Mouse (Mus musculus) midbrain, embryonic 15.5 days (tissue): ENCODE measurements at regions not wholly inside any gene's neighbourhood (a gene's known extent, or its start where the extent isn't known, plus 50 kb on each side); places are given as distances from the start of the nearest gene placed in this dataset.
"Not testable (repeated sequence)": the region's sequence is repeated elsewhere in the genome, so short reads cannot be mapped to it uniquely, and the experiment has no call there.

Experiments used
- ATAC-seq: fragments of 200-750 bp; cut with Nextera tagmentation; replicated peaks from 2 replicates; pipeline ENCODE4 v1.8.0; 2017; ENCODE audit warnings: moderate TSS enrichment
- H3K27ac ChIP-seq: fragments of 300-500 bp; sonication (generic); 2 replicates; pipeline ENCODE4 v1.5.1; 2015; ENCODE audit warnings: mild to moderate bottlenecking, inconsistent platforms
- H3K27me3 ChIP-seq: fragments of 300-500 bp; sonication (generic); replicated peaks from 2 replicates; pipeline ENCODE4 v1.6.1; 2015; ENCODE audit warnings: inconsistent platforms
- H3K36me3 ChIP-seq: fragments of 300-500 bp; sonication (generic); replicated peaks from 2 replicates; pipeline ENCODE4 v1.6.1; 2015; ENCODE audit warnings: inconsistent platforms
- H3K4me1 ChIP-seq: fragments of 300-500 bp; sonication (generic); 2 replicates; pipeline ENCODE4 v1.6.1; 2015; ENCODE audit warnings: inconsistent platforms
- H3K4me2 ChIP-seq: fragments of 300-500 bp; sonication (generic); 2 replicates; pipeline ENCODE4 v1.6.1; 2015; ENCODE audit warnings: inconsistent platforms, mild to moderate bottlenecking, moderate library complexity
- H3K4me3 ChIP-seq: fragments of 300-500 bp; sonication (generic); 2 replicates; pipeline ENCODE4 v1.5.1; 2015; ENCODE audit warnings: mild to moderate bottlenecking, inconsistent platforms
- H3K9ac ChIP-seq: fragments of 300-500 bp; sonication (generic); 2 replicates; pipeline ENCODE4 v1.6.1; 2015; ENCODE audit warnings: mild to moderate bottlenecking, inconsistent platforms
- H3K9me3 ChIP-seq: fragments of 300-500 bp; sonication (generic); 2 replicates; pipeline ENCODE4 v1.6.1; 2016; ENCODE audit warnings: inconsistent platforms
- WGBS: fragments of 180-500 bp; shearing (Covaris S2); methylation state at CpG from one replicate; pipeline ENCODE4 v1.1.7; 2015; ENCODE audit warnings: mixed read lengths; 5-methylcytosine and 5-hydroxymethylcytosine counted together

DNA sequence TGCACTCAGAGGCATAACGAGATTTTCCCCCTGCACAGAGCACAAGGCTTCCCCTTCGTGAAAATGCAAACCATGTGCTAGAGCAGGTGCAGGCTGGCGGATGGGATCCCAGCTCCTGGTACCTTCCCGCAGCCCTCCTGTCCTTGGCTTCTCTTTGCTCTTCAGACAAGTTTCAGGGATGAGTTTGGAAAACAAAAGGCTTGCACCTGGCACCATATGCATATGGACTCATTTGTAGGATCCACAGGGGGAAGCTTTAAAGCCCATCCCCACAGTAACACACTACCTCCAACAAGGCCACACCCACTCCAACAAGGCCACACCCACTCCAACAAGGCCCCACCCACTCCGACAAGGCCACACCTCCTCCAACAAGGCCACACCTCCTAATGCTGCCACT, 663.9 kb upstream of the Gm19410 start:
- Histone ChIP-seq H3K36me3 (no peaks in the 10 kb centered on the region), H3K9ac (no peak overlapping the region), H3K4me1 (no peaks in the 10 kb centered on the region), H3K27ac (no peak overlapping the region), H3K9me3 (no peaks in the 10 kb centered on the region), H3K4me2 (no peak overlapping the region), H3K4me3 (no peak overlapping the region), H3K27me3 (no peaks in the 10 kb centered on the region)
- 75% methylated on average over 5 of the region's 5 CpGs for WGBS
- no peak for ATAC-seq

DNA sequence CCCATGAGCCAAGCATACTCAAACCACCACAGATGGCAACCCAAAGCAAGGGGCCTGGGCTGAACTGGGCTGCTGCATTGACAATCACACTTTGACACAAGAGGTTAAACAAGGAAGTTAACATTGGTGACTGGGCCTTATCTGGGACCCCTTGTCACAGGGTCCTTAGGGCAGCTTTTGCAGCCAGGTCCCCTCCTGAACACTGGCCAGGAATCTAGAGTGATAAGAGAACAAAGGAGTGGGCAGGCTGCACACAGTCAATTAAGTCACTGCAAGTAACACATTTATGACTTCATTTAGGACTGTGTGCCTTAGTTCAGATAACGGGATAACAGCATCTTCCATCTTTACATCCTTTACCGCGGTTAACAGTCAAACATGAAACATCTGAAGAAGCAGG, 663.5 kb upstream of the Gm19410 start:
- H3K9me3 ChIP-seq, H3K4me2 ChIP-seq, H3K36me3 ChIP-seq, H3K27ac ChIP-seq, ATAC-seq, H3K9ac ChIP-seq, H3K27me3 ChIP-seq, H3K4me3 ChIP-seq, H3K4me1 ChIP-seq: not testable (repeated sequence)
- WGBS, result 97% methylated on average over 3 of the region's 3 CpGs

DNA sequence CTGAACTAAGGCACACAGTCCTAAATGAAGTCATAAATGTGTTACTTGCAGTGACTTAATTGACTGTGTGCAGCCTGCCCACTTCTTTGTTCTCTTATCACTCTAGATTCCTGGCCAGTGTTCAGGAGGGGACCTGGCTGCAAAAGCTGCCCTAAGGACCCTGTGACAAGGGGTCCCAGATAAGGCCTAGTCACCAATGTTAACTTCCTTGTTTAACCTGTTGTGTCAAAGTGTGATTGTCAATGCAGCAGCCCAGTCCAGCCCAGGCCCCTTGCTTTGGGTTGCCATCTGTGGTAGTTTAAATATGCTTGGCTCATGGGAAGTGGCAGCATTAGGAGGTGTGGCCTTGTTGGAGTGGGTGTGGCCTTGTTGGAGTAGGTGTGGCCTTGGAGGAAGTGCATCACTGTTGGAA, 661.1 kb upstream of the Gm19410 start:
- H3K27me3 ChIP-seq, H3K9ac ChIP-seq, H3K4me3 ChIP-seq, H3K4me2 ChIP-seq, ATAC-seq, H3K9me3 ChIP-seq, H3K4me1 ChIP-seq, H3K36me3 ChIP-seq, H3K27ac ChIP-seq: not testable (repeated sequence)

DNA sequence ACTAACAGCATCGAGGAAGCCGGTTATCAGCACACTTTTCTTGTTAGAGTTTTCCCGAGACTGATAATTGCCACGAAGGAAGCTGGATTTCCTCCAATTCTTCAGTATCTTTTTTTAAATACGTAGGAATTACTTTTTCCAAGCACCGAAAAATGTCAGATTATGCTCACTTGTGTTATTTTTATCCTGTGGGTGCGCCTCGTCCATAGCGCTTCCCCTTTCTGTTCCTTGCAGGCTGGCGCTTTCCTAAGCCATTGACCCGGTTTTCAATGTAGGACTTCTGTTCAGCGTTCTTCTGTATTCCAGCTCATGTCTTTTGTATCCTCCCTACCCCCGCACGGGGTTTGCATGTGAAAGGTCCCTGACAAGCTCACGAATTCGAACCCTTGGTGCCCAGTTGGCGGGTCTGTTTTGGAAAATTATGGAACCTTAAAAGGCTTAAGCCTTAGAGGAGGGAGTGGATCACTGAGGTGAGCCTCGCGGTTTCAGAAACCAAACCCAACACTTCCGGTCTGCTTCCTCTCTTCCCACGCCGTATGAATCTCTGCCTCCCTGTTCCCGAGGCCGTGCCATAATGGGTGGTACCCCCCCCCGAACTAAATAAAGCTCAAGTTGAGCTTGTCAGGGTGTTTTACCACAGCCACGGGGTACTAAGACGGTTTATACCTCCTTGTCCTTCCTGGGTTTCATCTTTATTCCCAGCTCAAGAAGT, 655.9 kb upstream of the Gm19410 start:
- Histone ChIP-seq H3K4me3 (no peak overlapping the region), H3K27me3 (no peaks in the 10 kb centered on the region), H3K9ac (no peak overlapping the region), H3K9me3 (no peaks in the 10 kb centered on the region), H3K27ac (no peak overlapping the region), H3K4me2 (no peak overlapping the region), H3K4me1 (no peaks in the 10 kb centered on the region), H3K36me3 (no peaks in the 10 kb centered on the region)
- WGBS, result 86% methylated on average over 27 of the region's 27 CpGs
- no peak for ATAC-seq

DNA sequence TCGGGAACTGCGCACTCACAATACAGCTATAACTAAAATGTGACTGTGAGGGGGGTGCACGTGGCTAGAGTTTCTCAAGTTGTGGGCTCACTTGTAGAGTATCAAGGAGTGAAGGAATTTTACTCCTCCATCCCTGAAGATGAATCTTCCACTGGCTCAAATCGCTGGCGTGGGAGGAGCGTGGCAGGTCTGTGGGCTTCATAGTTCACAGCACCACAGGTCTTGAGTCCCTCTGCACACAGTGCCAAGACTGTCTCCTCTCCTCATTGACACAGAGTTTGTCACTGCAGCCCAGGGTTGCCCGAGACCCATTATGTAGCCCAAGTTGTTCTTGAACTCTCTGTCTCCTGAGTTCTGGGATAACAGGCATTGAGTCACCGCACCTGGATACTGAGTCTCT, 655.3 kb upstream of the Gm19410 start:
- H3K36me3 ChIP-seq, result no peaks in the 10 kb centered on the region
- H3K4me2 ChIP-seq, result no peak overlapping the region
- no peak overlapping the region for H3K27ac ChIP-seq
- H3K4me3 ChIP-seq, result no peak overlapping the region
- no peaks in the 10 kb centered on the region for H3K4me1 ChIP-seq
- H3K9me3 ChIP-seq, result no peaks in the 10 kb centered on the region
- H3K27me3 ChIP-seq, result no peaks in the 10 kb centered on the region
- WGBS, result 96% methylated on average over 8 of the region's 8 CpGs
- no peak for ATAC-seq
- H3K9ac ChIP-seq, result no peak overlapping the region

DNA sequence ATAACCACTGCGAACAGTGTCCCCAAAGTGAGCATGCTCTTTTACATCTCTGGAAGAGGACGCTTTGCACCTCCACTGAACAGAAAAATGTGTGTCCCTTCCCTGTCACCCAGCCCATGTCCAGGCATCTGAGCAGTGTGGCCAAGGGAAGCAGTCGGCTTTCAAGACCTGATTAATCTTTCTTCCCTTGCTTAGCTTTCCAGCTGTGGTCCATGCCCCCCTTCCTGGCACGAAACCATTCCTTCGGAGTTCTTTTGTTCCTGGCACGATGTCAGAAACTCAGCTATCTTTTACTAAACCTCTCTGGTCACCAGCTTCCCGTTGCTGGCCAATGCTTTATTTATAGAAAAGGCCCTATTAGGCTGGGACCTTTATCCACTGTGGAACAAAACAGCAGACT, 654.5 kb upstream of the Gm19410 start:
- WGBS, result 67% methylated on average over 7 of the region's 7 CpGs

DNA sequence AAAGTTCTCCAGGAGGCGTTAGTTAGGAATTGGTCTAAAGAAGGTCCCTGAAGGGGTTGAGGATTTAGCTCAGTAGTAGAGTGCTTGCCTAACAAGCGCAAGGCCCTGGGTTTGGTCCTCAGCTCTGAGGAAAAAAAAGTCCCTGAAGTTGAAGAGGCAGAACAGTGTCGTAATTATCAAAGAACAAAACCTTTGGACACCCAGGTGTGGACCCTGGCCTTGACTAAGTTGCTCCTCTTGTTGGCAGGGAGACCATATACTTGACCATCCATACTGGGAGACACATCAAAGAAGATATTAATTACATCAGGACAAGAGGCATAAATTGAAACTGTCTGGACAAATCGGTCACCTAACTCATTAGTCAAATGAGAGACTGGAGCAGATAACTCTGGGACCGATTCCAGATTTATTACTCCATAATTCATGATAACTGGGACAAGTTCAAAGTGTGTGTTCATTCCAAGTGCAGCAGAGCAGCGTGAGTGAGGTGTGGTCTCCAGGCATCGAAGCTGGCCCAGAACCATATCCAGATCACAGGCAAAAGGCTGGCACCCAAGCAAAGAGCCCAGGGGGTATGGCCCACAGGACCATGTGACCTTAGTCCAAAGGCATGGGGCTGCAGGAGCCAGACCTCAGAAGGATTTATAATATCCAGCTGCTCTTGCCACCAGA, 652.9 kb upstream of the Gm19410 start:
- H3K4me1 ChIP-seq, result no peaks in the 10 kb centered on the region
- no peaks in the 10 kb centered on the region for H3K36me3 ChIP-seq
- no peak for ATAC-seq
- no peaks in the 10 kb centered on the region for H3K27me3 ChIP-seq
- no peak overlapping the region for H3K4me2 ChIP-seq
- 83% methylated on average over 7 of the region's 7 CpGs for WGBS
- H3K4me3 ChIP-seq, result no peak overlapping the region
- H3K9me3 ChIP-seq, result no peaks in the 10 kb centered on the region
- H3K9ac ChIP-seq, result no peak overlapping the region
- H3K27ac ChIP-seq, result no peak overlapping the region

More for the DNA sequence above, 654.5 kb upstream of the Gm19410 start:
- no peaks in the 10 kb centered on the region for H3K9me3 ChIP-seq
- H3K36me3 ChIP-seq, result no peaks in the 10 kb centered on the region
- H3K9ac ChIP-seq, result no peak overlapping the region
- ATAC-seq, result no peak
- H3K27ac ChIP-seq, result no peak overlapping the region
- no peak overlapping the region for H3K4me2 ChIP-seq
- H3K4me1 ChIP-seq, result no peaks in the 10 kb centered on the region
- no peaks in the 10 kb centered on the region for H3K27me3 ChIP-seq
- H3K4me3 ChIP-seq, result no peak overlapping the region

DNA sequence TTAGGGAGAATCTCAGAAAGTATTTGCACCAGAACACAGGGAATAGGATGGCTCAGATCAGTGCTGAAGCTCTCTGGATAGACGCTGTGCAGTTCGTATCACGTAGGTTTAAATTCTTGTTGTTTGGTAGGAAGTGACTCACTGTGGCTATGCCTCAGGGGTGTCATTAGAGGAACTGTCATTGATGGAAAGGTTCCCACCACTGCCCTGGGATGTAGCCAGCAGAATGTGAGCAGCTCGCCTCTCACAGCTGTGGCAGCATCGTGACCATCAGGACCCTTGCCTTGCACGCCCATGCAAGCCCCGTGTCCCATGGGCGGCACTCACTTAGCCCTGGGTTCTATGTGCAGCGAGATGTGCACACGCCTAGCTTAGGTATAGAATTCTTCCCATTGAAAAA, 651.6 kb upstream of the Gm19410 start:
- H3K9ac ChIP-seq, result no peak overlapping the region
- H3K4me3 ChIP-seq, result no peak overlapping the region
- no peaks in the 10 kb centered on the region for H3K4me1 ChIP-seq
- H3K27ac ChIP-seq, result no peak overlapping the region
- no peak for ATAC-seq
- H3K4me2 ChIP-seq, result no peak overlapping the region
- H3K27me3 ChIP-seq, result no peaks in the 10 kb centered on the region
- WGBS, result 80% methylated on average over 10 of the region's 10 CpGs
- no peaks in the 10 kb centered on the region for H3K36me3 ChIP-seq
- no peaks in the 10 kb centered on the region for H3K9me3 ChIP-seq

DNA sequence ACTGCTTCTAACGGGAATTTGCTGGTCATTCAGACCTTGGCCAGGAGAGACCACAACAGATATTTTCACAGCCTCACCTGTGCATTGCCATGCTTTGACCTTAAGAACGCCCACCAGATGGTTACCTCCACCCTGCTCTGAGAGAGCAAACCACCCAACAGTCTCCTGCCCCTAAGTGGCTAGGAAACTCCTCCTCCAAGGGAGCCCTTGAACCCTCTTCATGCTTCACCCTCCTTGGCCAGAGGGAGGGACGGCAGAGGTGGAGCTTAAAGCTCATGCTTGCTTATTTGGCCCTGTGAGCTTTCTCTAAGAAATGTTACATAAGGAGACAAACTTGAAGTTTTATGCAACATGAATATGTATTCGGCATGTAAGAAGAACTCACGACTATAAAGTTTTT, 645.0 kb upstream of the Gm19410 start:
- H3K4me2 ChIP-seq, result no peak overlapping the region
- H3K36me3 ChIP-seq, result no peaks in the 10 kb centered on the region
- no peaks in the 10 kb centered on the region for H3K27me3 ChIP-seq
- no peak overlapping the region for H3K27ac ChIP-seq
- no peak overlapping the region for H3K4me3 ChIP-seq
- H3K4me1 ChIP-seq, result peaks cover 9% of the 10 kb centered on the region
- H3K9me3 ChIP-seq, result no peaks in the 10 kb centered on the region
- 75% methylated on average over 5 of the region's 5 CpGs for WGBS
- no peak overlapping the region for H3K9ac ChIP-seq
- no peak for ATAC-seq

DNA sequence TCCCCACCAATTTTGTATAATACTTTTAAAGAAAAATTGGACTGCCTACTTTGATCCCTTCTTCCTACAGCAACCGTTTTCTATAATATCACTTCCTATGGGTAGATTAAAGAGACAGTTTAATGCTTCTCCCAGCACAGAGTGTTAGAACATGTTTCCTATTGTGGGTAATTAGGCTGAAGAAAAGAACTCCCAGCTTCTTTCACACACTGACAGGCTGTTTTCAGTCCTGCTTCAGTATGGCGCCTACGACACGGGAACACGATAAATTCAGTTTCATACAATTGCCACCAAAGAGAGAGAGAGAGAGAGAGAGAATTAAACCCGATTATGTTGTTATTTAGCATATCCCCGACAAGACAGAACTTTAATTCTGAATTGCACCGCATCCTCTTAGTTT, 644.5 kb upstream of the Gm19410 start:
- Histone ChIP-seq H3K27me3 (no peaks in the 10 kb centered on the region), H3K4me3 (no peak overlapping the region), H3K4me2 (no peak overlapping the region), H3K9ac (no peak overlapping the region), H3K4me1 (peaks cover 9% of the 10 kb centered on the region), H3K27ac (no peak overlapping the region), H3K9me3 (no peaks in the 10 kb centered on the region), H3K36me3 (no peaks in the 10 kb centered on the region)
- no peak for ATAC-seq
- 76% methylated on average over 8 of the region's 8 CpGs for whole genome bisulfite sequencing

DNA sequence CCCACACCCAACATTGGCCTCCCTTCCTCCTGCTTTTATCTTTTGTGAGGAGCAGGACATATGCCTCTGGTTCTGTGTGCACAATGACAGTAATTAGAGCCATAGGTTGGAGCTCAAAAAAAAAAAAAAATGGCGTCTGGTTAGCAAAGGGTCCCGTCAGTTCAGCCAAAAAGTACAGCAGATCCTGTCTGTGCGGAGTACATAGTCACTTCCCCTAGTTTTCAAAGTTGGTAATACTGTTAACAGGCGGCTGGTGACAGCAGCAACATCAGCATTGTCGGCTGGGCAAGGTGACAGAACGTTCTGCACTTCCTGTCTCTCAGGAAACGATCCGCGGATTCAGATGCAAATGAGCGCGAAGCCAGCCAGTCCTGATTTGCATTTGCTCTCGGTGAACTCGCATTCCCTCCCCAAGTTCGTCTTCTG, 642.4 kb upstream of the Gm19410 start:
- WGBS, result 2% methylated on average over 14 of the region's 14 CpGs
- peak overlapping the region; percentile 44 for H3K4me2 ChIP-seq
- no peaks in the 10 kb centered on the region for H3K36me3 ChIP-seq
- peak overlapping the region; percentile 22 for H3K4me3 ChIP-seq
- no peaks in the 10 kb centered on the region for H3K27me3 ChIP-seq
- ATAC-seq, result peak; percentile 56; the same call in 1 of the 2 replicates
- no peak overlapping the region for H3K27ac ChIP-seq
- no peaks in the 10 kb centered on the region for H3K9me3 ChIP-seq
- no peak overlapping the region for H3K9ac ChIP-seq
- peaks cover 9% of the 10 kb centered on the region for H3K4me1 ChIP-seq

DNA sequence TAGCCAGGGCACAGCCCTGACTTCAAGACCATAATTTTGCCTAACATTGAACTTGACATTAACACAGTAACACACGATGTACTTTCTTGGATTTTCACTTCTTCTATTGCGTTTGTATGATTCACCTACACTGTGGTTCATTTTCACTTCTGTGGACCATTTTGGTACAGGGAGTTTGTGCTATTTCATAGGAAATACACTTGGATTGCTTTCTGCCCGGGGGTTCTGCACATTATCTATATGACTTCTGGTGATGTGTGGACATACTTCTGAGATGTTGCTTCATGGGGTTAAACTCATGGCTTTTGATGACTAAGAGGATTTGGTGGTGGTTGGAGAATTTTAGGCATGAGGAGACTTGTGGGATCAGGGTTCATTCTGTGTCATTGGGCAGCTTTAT, 640.4 kb upstream of the Gm19410 start:
- H3K27ac ChIP-seq, result no peak overlapping the region
- H3K4me2 ChIP-seq, result no peak overlapping the region
- peaks cover 9% of the 10 kb centered on the region for H3K4me1 ChIP-seq
- ATAC-seq, result no peak
- no peak overlapping the region for H3K4me3 ChIP-seq
- no peaks in the 10 kb centered on the region for H3K27me3 ChIP-seq
- no peaks in the 10 kb centered on the region for H3K36me3 ChIP-seq
- H3K9me3 ChIP-seq, result no peaks in the 10 kb centered on the region
- WGBS, result 90% methylated on average over 3 of the region's 3 CpGs
- no peak overlapping the region for H3K9ac ChIP-seq

DNA sequence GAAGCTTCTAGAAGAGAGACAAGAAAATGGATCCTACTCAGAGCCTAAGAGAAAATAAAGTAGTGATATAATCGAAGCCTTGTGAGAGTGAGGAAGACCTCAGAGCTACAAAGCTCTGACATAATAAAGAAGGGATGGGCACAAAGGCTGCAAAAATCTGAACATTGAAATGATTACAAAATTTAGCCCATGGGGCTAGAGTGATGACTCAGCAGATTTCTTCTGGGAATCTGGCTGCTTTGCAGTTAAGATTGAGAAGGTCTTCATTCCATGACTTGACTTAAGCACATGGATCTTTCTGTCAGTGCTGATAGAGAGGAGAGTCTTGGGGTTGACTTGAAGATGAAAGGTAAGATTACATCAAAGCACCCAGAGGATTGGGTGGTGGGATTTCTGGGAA, 633.3 kb upstream of the Gm19410 start:
- ATAC-seq, result no peak
- H3K36me3 ChIP-seq, result no peaks in the 10 kb centered on the region
- H3K4me2 ChIP-seq, result no peak overlapping the region
- no peak overlapping the region for H3K4me3 ChIP-seq
- no peak overlapping the region for H3K27ac ChIP-seq
- H3K9me3 ChIP-seq, result no peaks in the 10 kb centered on the region
- H3K4me1 ChIP-seq, result no peaks in the 10 kb centered on the region
- no peak overlapping the region for H3K9ac ChIP-seq
- H3K27me3 ChIP-seq, result no peaks in the 10 kb centered on the region
- 89% methylated on average over 1 of the region's 1 CpGs for WGBS
